Mouse (Mus musculus): Measurements from ENCODE around the gene Srrm2. TPM values are rescaled to one million over a fixed set of nuclear protein-coding genes. Genes with fewer than 3 reads are reported as not detected.

Srrm2 gene
- 132 and 137 TPM in 2 replicates for polyA plus RNA-seq (2015; fragmentation: Nextera tagmentation; extraction: Ambion mirVana)

DNA sequence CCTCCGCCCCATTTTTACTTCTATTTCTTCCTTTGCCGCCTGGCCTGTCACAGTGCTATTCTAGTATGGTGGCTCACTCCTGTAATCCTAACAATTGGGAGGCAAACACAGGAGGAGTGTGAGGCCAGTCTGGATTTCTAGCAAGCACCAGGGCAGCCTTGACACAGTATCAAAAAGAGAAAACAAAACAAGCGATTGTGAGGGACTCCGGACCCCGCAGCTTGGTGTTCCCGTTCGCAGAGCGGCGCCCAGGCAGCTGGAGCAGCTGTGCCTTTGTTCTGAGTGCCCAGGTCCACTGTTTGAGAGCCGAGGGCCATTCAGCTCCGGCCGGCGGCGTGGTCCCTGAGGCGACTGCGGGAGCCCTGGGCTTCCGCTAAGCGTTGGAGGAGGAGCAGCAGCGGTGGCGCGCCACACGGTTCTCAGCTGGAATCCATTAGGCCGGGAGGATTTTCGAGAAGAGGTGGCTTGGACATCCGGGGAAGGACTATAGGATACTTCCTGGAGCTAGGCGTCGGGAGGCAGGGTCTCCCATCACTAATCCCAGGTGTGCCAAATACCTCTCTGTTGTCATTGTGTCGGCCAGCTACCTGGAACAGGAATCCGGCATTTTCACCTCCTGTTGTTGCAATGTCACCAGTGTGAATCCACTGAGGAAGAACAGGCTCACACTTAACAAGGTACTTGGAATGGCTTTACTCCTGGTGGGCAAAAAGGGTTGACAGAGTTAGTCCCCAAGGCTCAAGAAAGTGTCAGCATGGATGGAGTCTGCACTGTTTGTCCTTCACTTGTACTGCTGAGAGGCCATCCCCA lies at the start of gene Srrm2:
Gene Srrm2 (plus strand): TSS at position 264 of the 810 bp plus-strand sequence.
- H3K27ac ChIP-seq (ENCODE audit: low read depth) = peak within 1 kb of the TSS; percentile 86
- peak; percentile 67 for DNase-seq
- H3K27me3 ChIP-seq (ENCODE audit: insufficient read depth, low read length) = 0 out of 2 replicates have a peak, but pooled peaks cover 3% of the 10 kb centered on the region
- no peaks in the 10 kb centered on the region for H3K9me3 ChIP-seq (ENCODE audit: low read length)
- peak within 1 kb of the TSS; percentile 86 for H3K9ac ChIP-seq (replicated peaks)
- H3K4me3 ChIP-seq (ENCODE audit: low read depth, low read length) = peak within 1 kb of the TSS; percentile 62
- WGBS (ENCODE audit: insufficient replicate concordance) = 3% methylated on average over 29 of the region's 29 CpGs
- TF ChIP-seq EP300 (IDR thresholded peaks at IDR 0.05; ENCODE audit: low read depth) (no peak), CTCF (IDR thresholded peaks at IDR 0.05; ENCODE audit: low read depth) (0 out of 2 replicates have a peak, but pooled peaks have one; percentile 2)
- no peaks in the 10 kb centered on the region for H3K36me3 ChIP-seq (replicated peaks; ENCODE audit: insufficient read depth, low read length)
- H3K4me1 ChIP-seq (ENCODE audit: insufficient read depth) = peaks cover 26% of the 10 kb centered on the region
- peak within 1 kb of the TSS; percentile 89 for H3K4me2 ChIP-seq (ENCODE audit: low read depth, low read length)
- peak; percentile 62 for ATAC-seq

DNA sequence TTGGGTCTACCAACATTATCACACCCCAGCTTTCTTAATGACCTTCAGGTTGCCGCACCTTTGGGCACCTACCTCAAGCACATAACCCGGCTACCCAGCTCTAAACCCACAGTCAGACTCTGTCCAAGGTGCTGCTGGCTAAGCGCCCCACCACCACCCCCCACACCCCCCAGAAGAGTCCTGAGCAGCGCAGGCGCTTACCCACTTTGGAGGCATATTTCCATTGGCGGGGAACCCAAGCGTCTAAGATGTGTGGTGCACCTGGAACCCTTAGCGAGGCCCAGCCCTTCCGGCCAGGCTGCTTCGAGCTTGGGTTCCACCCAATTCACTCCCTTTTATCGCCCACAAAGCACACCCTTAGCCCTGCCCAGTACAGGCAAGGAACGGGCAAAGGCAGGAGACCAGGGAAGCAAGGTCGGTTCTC lies 49.7 kb upstream of the Srrm2 start, which contains the start of gene Paqr4:
Gene Paqr4 (minus strand): TSS at position 270 of the 424 bp plus-strand sequence.
- Histone ChIP-seq H3K27ac (ENCODE audit: low read depth) (peak within 1 kb of the TSS; percentile 29), H3K4me3 (ENCODE audit: low read depth, low read length) (peak within 1 kb of the TSS; percentile 65), H3K36me3 (replicated peaks; ENCODE audit: insufficient read depth, low read length) (peaks cover 1% of the 10 kb centered on the region; the same call in 1 of the 2 replicates), H3K4me2 (ENCODE audit: low read depth, low read length) (peak within 1 kb of the TSS; percentile 99), H3K9ac (replicated peaks) (peak within 1 kb of the TSS; percentile 71), H3K27me3 (ENCODE audit: insufficient read depth, low read length) (peaks cover 74% of the 10 kb centered on the region), H3K4me1 (ENCODE audit: insufficient read depth) (peaks cover 26% of the 10 kb centered on the region), H3K9me3 (ENCODE audit: low read length) (no peaks in the 10 kb centered on the region)
- TF ChIP-seq CTCF (IDR thresholded peaks at IDR 0.05; ENCODE audit: low read depth) = no peak
- TF ChIP-seq EP300 (IDR thresholded peaks at IDR 0.05; ENCODE audit: low read depth) = no peak
- 7% methylated on average over 13 of the region's 13 CpGs for WGBS (ENCODE audit: insufficient replicate concordance)
- ATAC-seq (peak; percentile 67), DNase-seq (no peak)

DNA sequence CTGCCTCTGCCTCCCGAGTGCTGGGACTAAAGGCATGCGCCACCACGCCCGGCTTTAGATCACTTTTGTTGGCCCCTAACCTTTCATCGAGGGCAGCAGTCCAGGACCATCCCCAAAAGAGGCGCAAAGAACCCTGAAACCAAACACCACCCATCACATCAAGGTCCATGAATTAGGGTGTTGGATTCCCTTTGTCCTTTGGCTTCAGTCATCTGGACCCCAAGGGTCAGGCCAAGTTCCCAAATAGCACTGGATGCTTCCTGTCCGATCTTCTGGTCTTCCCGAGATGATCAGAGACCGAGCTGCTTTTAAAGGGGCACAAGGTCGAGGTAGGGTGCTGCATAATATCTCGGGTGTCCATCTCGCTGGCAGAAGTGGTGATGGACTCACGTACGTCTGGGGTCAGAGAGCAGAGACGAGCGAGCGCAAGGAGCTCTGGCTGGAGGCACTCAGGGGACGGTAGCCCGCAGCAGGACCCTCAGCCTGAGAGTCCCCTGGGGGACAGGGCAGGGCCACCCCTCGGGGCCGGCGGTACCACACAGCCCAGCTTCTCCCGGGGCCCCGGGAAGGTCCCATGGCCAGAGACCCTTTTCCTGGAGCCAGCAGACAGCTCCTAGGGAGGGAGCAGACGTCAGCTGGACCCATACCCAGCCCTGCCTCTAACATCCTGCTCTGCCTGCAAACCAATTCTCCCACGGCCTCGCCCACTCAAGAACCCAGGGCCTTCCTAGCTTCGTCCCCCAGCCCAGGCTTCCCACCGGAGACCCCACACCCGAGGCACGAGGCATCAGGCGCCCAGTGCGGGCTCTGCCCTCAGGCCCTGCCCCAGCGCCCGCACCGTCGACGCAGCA lies 48.7 kb upstream of the Srrm2 start:
- TF ChIP-seq CTCF (IDR thresholded peaks at IDR 0.05; ENCODE audit: low read depth) = no peak
- no peak for TF ChIP-seq EP300 (IDR thresholded peaks at IDR 0.05; ENCODE audit: low read depth)
- WGBS (ENCODE audit: insufficient replicate concordance) = 46% methylated on average over 38 of the region's 38 CpGs
- Histone ChIP-seq H3K9ac (replicated peaks) (no peak overlapping the region), H3K27ac (ENCODE audit: low read depth) (no peak overlapping the region), H3K4me3 (ENCODE audit: low read depth, low read length) (no peak overlapping the region), H3K27me3 (ENCODE audit: insufficient read depth, low read length) (peaks cover 84% of the 10 kb centered on the region), H3K36me3 (replicated peaks; ENCODE audit: insufficient read depth, low read length) (no peaks in the 10 kb centered on the region), H3K4me2 (ENCODE audit: low read depth, low read length) (no peak overlapping the region), H3K4me1 (ENCODE audit: insufficient read depth) (peaks cover 33% of the 10 kb centered on the region), H3K9me3 (ENCODE audit: low read length) (no peaks in the 10 kb centered on the region)
- DNase-seq = no peak
- ATAC-seq = no peak

DNA sequence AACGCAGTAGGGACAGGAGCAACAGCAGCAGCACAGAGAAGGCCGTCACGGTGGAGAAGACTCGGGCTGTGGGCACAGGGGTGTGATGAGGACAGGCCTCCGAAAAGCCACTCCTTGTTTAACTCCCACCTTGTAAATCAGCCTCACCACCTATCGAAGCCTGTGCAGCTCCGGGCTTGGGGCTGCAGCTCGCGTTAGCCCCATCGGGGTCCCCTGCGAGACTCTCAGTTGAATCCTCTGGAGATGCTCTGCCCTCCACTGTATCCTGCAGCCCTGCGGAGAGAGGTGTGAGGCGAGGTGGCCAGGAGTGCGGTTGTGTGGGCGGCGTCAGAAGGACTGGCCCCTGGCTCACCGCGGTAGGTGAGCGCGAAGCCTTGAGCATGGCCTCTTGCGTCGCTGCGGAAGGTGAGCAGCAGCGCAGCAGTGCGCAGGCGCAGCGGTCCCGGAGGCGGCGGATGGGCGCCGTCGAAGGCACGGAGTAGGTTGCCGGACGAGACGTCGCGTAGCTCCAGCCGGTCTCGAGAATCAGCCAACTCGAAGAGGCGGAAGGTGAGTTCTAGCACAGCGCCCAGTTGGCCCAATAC lies 48.0 kb upstream of the Srrm2 start:
- DNase-seq (no peak), ATAC-seq (no peak)
- Histone ChIP-seq H3K4me3 (ENCODE audit: low read depth, low read length) (peak overlapping the region; percentile 10; the same call in 1 of the 2 replicates), H3K27me3 (ENCODE audit: insufficient read depth, low read length) (peaks cover 89% of the 10 kb centered on the region), H3K4me2 (ENCODE audit: low read depth, low read length) (no peak overlapping the region; the same call in 1 of the 2 replicates), H3K9ac (replicated peaks) (no peak overlapping the region), H3K4me1 (ENCODE audit: insufficient read depth) (peaks cover 33% of the 10 kb centered on the region), H3K27ac (ENCODE audit: low read depth) (no peak overlapping the region), H3K36me3 (replicated peaks; ENCODE audit: insufficient read depth, low read length) (no peaks in the 10 kb centered on the region), H3K9me3 (ENCODE audit: low read length) (no peaks in the 10 kb centered on the region)
- 8% methylated on average over 42 of the region's 44 CpGs for WGBS (ENCODE audit: insufficient replicate concordance)
- TF ChIP-seq CTCF (IDR thresholded peaks at IDR 0.05; ENCODE audit: low read depth) (no peak), EP300 (IDR thresholded peaks at IDR 0.05; ENCODE audit: low read depth) (no peak)

DNA sequence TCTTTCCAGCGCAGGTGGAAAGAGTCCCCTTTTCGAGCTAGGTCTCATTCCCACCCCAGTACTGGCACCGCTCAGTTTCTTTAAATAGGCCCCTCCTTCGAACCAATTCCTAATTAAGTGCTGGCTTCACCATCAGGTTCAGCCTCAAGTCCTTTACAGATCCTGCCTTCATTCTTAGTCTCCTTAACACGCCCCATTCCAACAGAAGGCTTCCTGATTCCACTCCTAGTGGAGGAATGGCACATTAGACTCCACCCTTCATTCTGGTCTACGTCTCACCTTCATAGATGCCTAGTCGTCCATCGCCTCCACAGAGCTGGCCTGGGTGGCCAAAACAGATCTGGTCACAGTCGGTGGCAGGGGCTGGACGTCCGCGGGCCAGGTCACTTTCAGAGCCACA lies 47.4 kb upstream of the Srrm2 start:
- H3K27ac ChIP-seq (ENCODE audit: low read depth) = no peak overlapping the region

More for the DNA sequence above, 47.4 kb upstream of the Srrm2 start:
- peaks cover 84% of the 10 kb centered on the region for H3K27me3 ChIP-seq (ENCODE audit: insufficient read depth, low read length)
- DNase-seq = no peak
- WGBS (ENCODE audit: insufficient replicate concordance) = 63% methylated on average over 12 of the region's 12 CpGs
- TF ChIP-seq CTCF (IDR thresholded peaks at IDR 0.05; ENCODE audit: low read depth) = no peak
- no peak for TF ChIP-seq EP300 (IDR thresholded peaks at IDR 0.05; ENCODE audit: low read depth)
- no peaks in the 10 kb centered on the region for H3K9me3 ChIP-seq (ENCODE audit: low read length)
- H3K4me1 ChIP-seq (ENCODE audit: insufficient read depth) = peaks cover 33% of the 10 kb centered on the region
- H3K9ac ChIP-seq (replicated peaks) = no peak overlapping the region
- H3K4me3 ChIP-seq (ENCODE audit: low read depth, low read length) = no peak overlapping the region
- no peaks in the 10 kb centered on the region for H3K36me3 ChIP-seq (replicated peaks; ENCODE audit: insufficient read depth, low read length)
- H3K4me2 ChIP-seq (ENCODE audit: low read depth, low read length) = no peak overlapping the region
- ATAC-seq = no peak

All from liver, postnatal 0 days (tissue).